Mouse (Mus musculus): ENCODE results near the gene Fate1. TPM values are rescaled to one million over a fixed set of nuclear protein-coding genes. Genes with fewer than 3 reads are reported as not detected.
"Not testable (repeated sequence)": the region's sequence is repeated elsewhere in the genome, so short reads cannot be mapped to it uniquely, and the experiment has no call there.

The Fate1 gene
- total RNA-seq (2021) = not detected
- long read RNA-seq, experiment 1 = 0 reads
- long read RNA-seq, experiment 2 = 0 reads

- DNase-seq = no peak
- intact Hi-C loops (cut with DNase I) = no loop called here
Observed at GRCm38 (mm10) chrX:71972686-71973085, at the start of gene Fate1. TSS of gene Fate1 (plus strand) at chrX:71972986.

GRCm38 (mm10) chrX:71946631-71947030 lies 26.2 kb upstream of the Fate1 start:
- intact Hi-C loops (cut with DNase I) = no loop called here
- peak; percentile 49 to 71 for DNase-seq

GRCm38 (mm10) chrX:71958366-71958765 lies 14.4 kb upstream of the Fate1 start:
- intact Hi-C loops (cut with DNase I) = no loop called here
- DNase-seq = no peak

GRCm38 (mm10) chrX:71962073-71963051 lies 10.4 kb upstream of the Fate1 start, which contains the start of gene Prrg3:
TSS of gene Prrg3 (plus strand) at chrX:71962624.
- intact Hi-C loops (cut with DNase I) = loop anchor here (5.0 kb wide), 1 partner anchor 45 kb away; no protein-coding TSS in a partner anchor

GRCm38 (mm10) chrX:71963275-71963912 lies 9.4 kb upstream of the Fate1 start:
- no peak for DNase-seq
- intact Hi-C loops (cut with DNase I) = loop anchor here (5.0 kb wide), 1 partner anchor 44 kb away; no protein-coding TSS in a partner anchor

More at GRCm38 (mm10) chrX:71962073-71963051, 10.4 kb upstream of the Fate1 start, which contains the start of gene Prrg3:
- DNase-seq = peak; percentile 52 to 64

DNA sequence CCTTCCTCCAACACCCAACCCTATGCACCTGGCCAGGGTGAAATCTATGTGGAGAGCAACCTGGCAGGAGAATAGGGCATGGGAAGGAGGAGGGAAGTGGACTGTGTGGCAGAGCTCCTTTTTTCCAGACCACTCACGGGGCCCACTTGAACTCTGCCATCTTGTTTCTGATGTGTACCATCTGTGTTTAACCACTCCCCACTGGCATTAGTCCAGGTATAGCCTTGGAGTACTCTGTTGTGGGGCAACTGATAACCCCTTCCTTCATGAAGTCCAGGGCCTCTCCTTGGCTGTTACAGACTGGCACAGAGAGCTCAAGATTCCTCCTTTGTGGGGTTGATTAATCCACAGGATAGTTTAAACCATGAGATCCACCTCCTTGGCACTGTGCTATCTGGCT lies 4.6 kb upstream of the Fate1 start:
- DNase-seq = no peak
- intact Hi-C loops (cut with DNase I) = no loop called here

DNA sequence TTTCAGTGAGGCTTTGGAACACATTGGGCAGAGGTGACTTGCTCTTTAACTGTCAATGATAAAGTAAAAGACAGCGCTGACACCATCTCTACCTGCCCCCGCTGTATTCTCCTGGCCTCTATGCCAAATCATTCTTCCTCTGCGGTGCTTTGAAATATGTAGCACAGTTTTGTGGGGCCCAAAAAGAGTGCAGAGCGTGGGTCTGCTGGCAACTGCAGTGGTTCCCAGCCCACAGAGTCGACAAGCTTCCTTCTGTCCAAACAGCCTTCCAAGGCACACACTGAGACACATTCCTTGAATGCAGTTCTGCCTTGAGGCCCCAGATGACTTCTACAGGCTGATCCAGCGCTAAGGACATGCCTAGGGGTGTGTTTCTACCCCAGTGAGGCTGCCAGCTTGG lies 4.0 kb upstream of the Fate1 start:
- intact Hi-C loops (cut with DNase I) = no loop called here
- DNase-seq = no peak

GRCm38 (mm10) chrX:71971325-71971724 lies 1.5 kb upstream of the Fate1 start:
- DNase-seq = no peak
- intact Hi-C loops (cut with DNase I) = no loop called here

DNA sequence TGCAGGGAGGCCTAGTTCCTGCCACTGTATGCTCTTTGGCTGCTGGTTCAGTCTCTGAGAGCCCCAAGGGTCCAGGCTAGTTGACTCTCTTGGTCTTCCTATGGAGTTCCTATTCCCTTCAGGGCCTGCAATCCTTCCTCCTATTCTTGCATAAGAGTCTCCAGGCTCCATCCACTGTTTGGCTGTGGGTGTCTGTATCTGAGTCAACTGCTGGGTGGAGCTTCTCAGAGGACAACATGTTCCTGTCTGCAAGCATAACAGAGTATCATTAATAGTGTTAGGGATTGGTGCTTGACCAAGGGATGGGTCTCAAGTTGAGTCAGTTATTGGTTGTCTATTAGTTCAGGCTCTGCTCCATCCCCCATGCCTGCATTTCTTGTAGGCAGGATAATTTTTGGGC lies 4.9 kb downstream of the Fate1 start:
- intact Hi-C loops (cut with DNase I); DNase-seq: not testable (repeated sequence)

GRCm38 (mm10) chrX:71980443-71980842 lies 7.7 kb downstream of the Fate1 start:
- no peak for DNase-seq
- intact Hi-C loops (cut with DNase I) = no loop called here

- DNase-seq = no peak
- intact Hi-C loops (cut with DNase I) = no loop called here
Observed at GRCm38 (mm10) chrX:71981322-71981721, 8.5 kb downstream of the Fate1 start.

DNA sequence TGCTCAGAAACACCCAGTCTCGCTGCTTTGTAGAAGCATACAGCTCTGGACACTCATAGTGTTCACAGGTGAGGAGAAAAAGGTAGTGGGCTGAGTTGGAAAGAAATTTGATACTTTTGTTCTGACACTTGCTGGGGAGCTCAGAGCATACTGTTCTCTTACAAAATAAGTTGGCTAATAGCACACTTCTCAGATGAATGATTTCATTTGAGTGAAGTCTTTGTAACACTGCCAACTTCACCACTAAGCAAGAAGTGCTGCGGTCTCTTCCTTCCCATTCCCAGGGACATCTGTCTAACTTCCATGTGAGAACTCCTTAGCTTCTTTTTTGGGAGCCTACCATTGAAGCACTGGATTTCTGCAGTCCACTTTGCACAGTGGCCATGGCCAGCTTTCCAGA lies 10.4 kb downstream of the Fate1 start:
- intact Hi-C loops (cut with DNase I) = no loop called here
- no peak for DNase-seq

DNA sequence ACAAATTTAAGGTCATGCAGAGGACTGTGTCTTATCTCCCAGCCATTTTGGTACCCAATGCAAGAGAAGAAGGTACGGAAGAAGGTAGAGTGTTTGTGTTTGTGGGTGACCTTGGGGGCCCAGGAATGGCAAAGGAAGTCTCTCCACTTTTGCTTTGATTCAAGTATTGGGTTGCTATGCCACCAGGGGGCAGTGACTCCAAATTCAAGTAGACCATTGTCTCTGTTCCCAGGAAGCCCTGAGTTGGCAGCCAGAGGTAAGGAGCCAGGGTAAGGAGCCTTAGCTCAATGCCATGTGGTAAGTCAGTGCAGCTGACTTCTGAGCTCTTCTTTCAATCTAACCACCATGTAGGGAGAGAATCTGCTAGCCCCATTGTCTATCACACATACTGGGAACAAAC lies 11.0 kb downstream of the Fate1 start:
- peak in 1 of 2 experiments; percentile 32 for DNase-seq
- intact Hi-C loops (cut with DNase I) = no loop called here

GRCm38 (mm10) chrX:71991549-71991948 lies 18.8 kb downstream of the Fate1 start, which contains the start of gene Cnga2:
TSS of gene Cnga2 (plus strand) at chrX:71991849.
- intact Hi-C loops (cut with DNase I) = no loop called here
- DNase-seq = no peak

GRCm38 (mm10) chrX:71995972-71996371 lies 23.2 kb downstream of the Fate1 start:
- DNase-seq = no peak
- intact Hi-C loops (cut with DNase I) = no loop called here

- intact Hi-C loops (cut with DNase I) = loop anchor here (5.0 kb wide), 2 partner anchors 48 to 807 kb away; partner anchors contain the start of gene Prrg3
Observed at GRCm38 (mm10) chrX:72009930-72010329, 37.1 kb downstream of the Fate1 start.

DNA sequence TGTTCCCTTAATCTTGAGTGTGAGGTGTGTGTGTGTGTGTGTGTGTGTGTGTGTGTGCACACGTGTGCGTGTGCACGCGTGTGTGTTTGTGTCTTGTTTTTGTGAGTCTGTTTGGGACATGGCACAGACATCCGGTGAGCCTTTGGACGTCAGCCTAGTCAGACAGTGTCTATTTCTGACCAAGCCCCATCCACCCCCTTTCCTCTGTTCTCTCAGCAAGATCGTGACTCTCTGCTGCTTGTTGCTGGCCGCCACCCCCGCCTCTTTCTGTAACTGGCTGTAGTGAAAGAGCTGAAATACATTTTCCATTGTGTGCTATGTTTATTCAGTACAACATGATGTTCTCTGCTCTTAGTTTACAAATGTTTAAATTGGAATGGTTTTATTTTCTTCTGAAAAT lies 39.5 kb downstream of the Fate1 start:
- DNase-seq = peak; percentile 38 to 42

More at GRCm38 (mm10) chrX:72009930-72010329, 37.1 kb downstream of the Fate1 start:
- DNase-seq = no peak

GRCm38 (mm10) chrX:72012804-72013203 lies 40.0 kb downstream of the Fate1 start:
- peak; percentile 29 to 60 for DNase-seq
- intact Hi-C loops (cut with DNase I) = loop anchor here (5.0 kb wide), 1 partner anchor 804 kb away; no protein-coding TSS in a partner anchor

More for the DNA sequence above, 39.5 kb downstream of the Fate1 start:
- intact Hi-C loops (cut with DNase I) = loop anchor here (5.0 kb wide), 1 partner anchor 805 kb away; no protein-coding TSS in a partner anchor

- no peak for DNase-seq
- intact Hi-C loops (cut with DNase I) = no loop called here
Observed at GRCm38 (mm10) chrX:72022241-72022640, 49.5 kb downstream of the Fate1 start.

DNA sequence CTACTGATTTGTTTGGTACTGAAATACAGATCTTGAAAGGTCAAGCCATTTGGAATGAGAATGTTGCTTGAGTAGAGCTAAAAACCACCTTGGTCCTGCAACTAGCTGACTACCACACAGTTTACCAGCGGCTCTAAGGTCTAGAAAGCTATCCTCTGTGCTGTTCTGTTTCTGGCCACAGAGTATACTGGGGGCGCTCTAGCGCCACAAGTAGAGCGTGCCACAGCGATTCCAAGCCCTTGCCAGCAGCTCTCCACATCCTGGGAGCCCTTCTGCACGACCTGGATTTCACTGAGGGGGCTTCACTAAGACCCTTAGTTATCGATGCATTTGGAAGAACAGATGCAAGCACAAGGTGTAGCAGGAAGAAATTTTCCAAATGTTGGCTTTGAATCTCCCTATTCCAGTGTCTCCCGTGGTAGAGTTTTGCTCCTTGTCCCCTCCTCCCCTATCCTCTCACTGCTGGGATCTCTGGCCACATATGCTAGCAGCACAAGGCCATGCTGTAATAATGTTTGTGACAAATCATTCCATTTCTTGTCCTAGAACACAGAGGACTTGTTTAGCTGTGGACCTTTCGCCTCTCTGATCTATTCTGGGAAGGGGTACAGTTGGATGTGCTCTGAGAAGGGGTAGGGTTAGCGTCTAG lies 50.1 kb downstream of the Fate1 start:
- peak in 1 of 2 experiments; percentile 13 for DNase-seq
- intact Hi-C loops (cut with DNase I) = no loop called here
